15 mouse cellular contexts compared by ENCODE assay signal in the genomic region with DNA sequence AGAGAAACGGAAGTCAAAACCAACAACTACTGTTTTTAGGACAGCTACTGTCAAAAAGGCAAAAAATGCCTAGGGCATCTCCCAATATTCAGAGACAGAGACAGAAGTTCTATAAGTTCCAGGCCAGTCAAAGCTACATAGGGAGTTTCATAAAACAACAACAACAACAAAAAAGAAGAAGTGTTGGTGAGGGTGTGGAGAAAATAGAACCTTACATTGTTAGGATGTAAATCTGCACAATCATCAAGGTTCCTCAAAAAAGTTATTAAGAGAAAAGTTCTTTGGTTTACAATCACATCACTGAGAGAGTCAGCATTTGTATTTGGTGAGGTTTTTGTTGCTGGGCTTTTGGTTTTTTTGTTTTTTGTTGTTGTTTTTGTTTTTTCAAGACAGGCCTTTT.
"Had no signal": no experiment of that assay in that cellular context is flagged by ENCODE, and none has a peak within 500 bp of the region (broad histone marks: within the 10 kb centered on the region; RNA-seq: fewer than 3 reads in every experiment).

No protein-coding gene starts in this region.

- H3K9me3 ChIP-seq: neural tube, embryonic 15.5 days; stomach, embryonic 15.5 days had no signal

- H3K27me3 ChIP-seq: neural tube, embryonic 15.5 days; stomach, embryonic 15.5 days had no signal

- H3K36me3 ChIP-seq: neural tube, embryonic 15.5 days; stomach, embryonic 15.5 days had no signal

- DNase-seq: retina, postnatal 1 day; right cerebral cortex, adult 18-20 months; right cerebral cortex, postnatal 14 days; right cerebral cortex, postnatal 25 days; right cerebral cortex, postnatal 4 days; spleen, adult 18-20 months; thymus, adult 18-20 months; thymus, adult 2 months; thymus, postnatal 14 days; thymus, postnatal 25 days; thymus, postnatal 36 days; thymus, postnatal 4 days had no signal

- H3K4me2 ChIP-seq: neural tube, embryonic 15.5 days; stomach, embryonic 15.5 days had no signal

- H3K27ac ChIP-seq: neural tube, embryonic 15.5 days; stomach, embryonic 15.5 days; stomach, postnatal 0 days had no signal

- H3K4me1 ChIP-seq: neural tube, embryonic 15.5 days; stomach, embryonic 15.5 days had no signal

- H3K9ac ChIP-seq: neural tube, embryonic 15.5 days; stomach, embryonic 15.5 days had no signal

- H3K4me3 ChIP-seq: neural tube, embryonic 15.5 days; stomach, embryonic 15.5 days had no signal
